Mouse (Mus musculus) left cerebral cortex, postnatal 36 days (tissue): ENCODE measurements around the gene Olfr547. TPM values are rescaled to one million over a fixed set of nuclear protein-coding genes. Genes with fewer than 3 reads are reported as not detected.
A peak's percentile ranks its signal among the peaks of the same experiment; 100 is the strongest.
"Not testable (repeated sequence)": the region's sequence is repeated elsewhere in the genome, so short reads cannot be mapped to it uniquely, and the experiment has no call there.

Experiments
- DNase-seq, 2 experiments: peaks; one replicate each; pipeline ENCODE4 v3.0.0; 2021 to 2022; ENCODE audit warnings: low spot score in 2 of 2, mixed read lengths in 1 of 2
- intact Hi-C: fragments of 180-260 bp; cut with DNase I; formaldehyde crosslinking; loops from one replicate; pipeline ENCODE4 v1.15.1; 2025
- total RNA-seq, 2 experiments: library from RNA; stranded (reverse); gene quantifications; 2 replicates each; pipeline ENCODE4 v1.2.3; 2021

Olfr547 gene
- not detected for total RNA-seq

DNA sequence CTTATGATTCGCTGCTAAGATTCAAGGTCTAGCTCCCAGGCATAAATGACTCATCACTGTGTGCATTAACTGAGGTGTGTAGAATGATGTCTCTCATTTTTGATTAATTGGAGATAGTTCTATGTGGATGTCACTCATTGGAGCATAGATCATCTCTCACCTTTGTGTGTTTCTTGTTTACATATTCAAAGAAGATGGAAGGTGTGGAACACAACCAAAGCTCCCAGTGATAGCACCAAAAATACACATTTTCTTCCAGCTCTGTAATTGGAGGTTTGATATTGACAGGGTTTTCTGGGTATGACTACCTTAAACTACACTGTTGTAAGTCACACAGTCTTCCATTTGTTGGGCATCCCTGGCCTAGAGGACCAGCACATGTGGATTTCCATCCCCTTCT is at the start of gene Olfr547:
Gene Olfr547, plus strand, starts transcription at position 301 of the 400 bp plus-strand sequence.
- no peak for DNase-seq
- intact Hi-C loops, result no loop called here

DNA sequence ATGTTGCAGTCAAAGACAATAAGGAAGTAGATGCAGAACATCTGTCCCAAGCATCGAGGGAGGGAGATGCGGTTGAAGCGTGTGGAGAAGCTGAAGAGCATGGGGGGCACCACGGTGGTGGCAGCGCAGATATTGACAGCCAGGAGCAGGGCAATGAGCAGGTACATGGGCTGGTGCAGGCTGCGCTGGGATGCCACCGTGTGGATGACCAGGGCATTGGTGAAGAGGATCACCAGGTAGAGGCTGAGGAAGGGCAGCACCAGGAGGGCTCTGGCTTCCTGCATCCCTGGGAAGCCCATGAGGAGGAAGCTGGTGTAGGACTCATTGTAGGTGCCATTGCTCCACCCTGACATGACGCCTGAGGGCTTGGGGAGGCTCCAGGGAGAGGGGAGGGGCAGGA is 49.8 kb upstream of the Olfr547 start:
- intact Hi-C loops, DNase-seq: not testable (repeated sequence)

DNA sequence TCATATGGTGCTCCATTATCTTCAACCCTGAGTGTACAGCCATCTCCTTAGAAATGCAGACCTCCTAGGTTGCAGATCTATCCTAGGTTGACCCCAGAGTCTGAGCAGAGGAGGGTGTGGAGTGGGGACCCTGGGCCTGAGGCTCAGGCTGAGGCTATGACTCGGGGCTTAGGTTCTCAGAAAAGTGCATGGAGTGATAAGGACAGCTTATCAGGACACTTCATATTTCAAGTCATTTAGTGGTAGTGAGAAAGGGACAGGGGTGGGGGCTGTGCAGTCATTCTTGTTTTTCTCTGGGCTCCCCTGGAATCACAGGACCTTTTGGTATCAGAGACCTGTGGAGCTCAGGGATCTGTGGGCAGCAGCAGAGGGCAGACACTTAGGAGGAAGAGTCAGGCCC is 48.4 kb upstream of the Olfr547 start:
- intact Hi-C loops, result no loop called here
- no peak for DNase-seq

DNA sequence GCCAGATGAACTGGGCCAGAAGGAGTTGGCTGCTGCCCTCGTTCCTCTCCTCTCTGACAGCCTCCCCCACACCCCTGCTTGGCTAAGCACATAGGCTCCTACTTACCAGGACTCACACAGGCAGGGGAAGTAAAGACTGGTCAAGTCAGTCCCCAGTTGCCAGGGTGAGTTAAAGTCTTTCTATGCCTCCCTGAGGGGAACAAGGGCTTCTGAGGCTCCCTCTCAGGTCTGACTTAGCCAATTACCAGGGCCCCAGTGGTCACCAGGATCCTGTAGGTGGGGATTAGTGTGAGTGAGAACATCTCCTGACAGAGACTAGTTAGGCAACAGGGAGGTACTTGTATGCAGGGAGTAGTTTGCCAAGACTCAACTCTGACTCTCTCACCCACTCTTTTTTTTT is 46.4 kb upstream of the Olfr547 start, which contains the start of gene Olfr544:
Gene Olfr544, minus strand, starts transcription at position 153 of the 400 bp plus-strand sequence.
- DNase-seq, result no peak
- intact Hi-C loops, result no loop called here

DNA sequence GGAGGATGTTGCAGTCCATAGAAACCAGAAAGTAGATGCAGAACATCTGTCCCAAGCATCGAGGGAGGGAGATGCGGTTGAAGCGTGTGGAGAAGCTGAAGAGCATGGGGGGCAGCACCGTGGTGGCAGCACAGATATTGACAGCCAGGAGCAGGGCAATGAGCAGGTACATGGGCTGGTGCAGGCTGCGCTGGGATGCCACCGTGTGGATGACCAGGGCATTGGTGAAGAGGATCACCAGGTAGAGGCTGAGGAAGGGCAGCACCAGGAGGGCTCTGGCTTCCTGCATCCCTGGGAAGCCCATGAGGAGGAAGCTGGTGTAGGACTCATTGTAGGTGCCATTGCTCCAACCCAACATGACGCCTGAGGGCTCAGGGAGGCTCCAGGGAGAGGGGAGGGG is 40.1 kb upstream of the Olfr547 start:
- intact Hi-C loops, result not testable (repeated sequence)

DNA sequence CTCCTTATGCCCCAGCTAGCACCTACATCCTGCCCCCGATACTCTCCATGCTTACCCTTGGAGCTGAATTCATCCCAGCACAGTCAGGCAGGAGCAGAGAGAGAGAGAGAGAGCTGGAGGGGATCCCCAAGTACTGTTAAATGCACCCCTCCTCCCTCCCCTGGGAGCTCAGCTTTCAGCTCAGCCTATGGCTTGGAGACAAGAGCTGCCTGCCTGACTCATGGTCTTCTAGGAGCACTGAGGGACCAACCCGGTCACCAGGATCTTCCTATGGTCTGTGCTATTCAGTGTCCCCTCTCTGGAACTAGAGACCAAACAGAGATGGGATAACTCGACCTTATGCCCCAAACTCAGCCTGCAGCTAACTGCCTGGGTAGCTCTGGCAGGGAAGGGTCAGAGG is 35.1 kb upstream of the Olfr547 start, which contains the start of gene Olfr545:
Gene Olfr545, minus strand, starts transcription at position 101 of the 400 bp plus-strand sequence.
- DNase-seq, result no peak
- intact Hi-C loops, result no loop called here

More for the DNA sequence above, 40.1 kb upstream of the Olfr547 start:
- not testable (repeated sequence) for DNase-seq

DNA sequence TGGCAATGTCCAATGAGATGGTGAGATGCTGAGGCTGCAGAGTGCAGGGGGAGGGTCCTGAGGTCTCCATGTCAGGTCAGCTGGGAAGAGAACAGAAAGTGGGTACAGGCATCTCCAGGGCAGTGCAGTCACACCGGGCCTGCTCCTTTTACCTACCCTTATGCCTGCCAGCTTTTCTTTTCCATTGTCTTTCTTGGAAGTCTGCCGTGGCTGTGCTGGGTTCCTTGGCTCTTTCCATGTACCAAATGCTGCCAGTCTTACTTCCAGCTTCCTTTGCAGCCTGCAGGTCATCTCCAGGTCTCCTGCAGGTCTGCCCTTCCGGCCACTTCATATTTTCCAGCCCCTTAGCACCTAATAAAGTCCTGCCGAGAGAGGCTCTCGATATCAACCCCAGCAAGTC is 32.6 kb upstream of the Olfr547 start:
- no peak for DNase-seq
- intact Hi-C loops, result no loop called here

DNA sequence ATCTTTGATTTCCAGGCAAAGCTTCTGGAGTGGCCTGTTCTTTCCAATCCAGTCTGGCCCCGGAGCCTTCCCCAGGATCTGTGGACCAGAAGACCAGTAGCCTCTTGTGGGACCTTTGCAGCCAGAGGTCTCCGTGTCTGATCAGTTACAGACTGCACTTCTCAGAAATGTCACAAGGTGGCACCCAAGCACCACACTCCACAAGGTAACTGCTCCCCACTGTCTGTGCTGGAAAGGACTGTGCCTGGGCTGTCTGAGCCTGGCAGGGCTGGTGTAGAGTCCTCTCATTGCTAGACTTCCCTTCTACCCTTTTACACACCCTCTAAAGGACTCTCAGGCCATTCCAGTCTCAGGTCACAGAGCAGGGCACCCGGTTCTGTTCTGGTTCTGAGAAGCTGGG is 27.7 kb upstream of the Olfr547 start:
- intact Hi-C loops, result no loop called here
- peak; percentile 68 to 74 for DNase-seq

DNA sequence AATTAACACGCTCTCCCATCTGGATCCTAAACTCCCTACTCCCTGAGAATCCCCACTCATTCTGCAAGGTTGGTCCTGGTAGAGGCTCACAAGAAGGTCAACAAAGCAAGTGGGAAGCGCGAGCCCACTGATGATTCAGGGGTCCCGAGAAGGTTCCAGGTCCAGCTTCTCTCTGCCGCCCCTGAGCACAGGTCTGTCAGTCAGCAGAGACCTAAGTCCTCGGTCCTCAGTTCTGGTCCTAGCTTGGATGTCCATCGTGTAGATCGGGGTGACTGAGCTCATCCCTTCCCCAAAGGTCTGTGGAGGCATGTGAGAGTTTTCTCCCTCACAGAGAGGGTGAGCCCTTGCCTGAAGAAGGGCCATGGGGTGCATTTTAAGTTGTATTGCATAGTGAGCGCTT is 26.5 kb upstream of the Olfr547 start:
- no peak for DNase-seq
- intact Hi-C loops, result no loop called here

DNA sequence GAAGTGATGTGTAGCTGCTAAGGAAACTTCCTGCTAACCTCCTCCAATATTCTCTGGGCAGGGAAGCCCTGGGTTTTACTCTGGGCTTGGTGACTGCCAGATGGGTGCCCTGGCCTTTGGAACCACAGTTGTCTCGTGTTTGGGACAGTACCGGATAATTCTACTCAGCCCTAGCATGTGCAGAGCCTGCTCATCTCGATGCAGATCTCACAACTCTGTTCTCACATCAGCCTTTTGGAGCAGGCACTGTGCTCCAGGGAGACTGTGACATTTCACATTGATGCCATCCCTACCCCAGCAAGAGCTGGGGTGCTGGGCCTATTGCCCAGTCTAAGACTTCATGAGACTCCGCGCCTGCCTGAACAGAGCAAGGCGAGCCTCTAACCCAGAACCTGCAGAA is 25.9 kb upstream of the Olfr547 start:
- no peak for DNase-seq
- intact Hi-C loops, result no loop called here

DNA sequence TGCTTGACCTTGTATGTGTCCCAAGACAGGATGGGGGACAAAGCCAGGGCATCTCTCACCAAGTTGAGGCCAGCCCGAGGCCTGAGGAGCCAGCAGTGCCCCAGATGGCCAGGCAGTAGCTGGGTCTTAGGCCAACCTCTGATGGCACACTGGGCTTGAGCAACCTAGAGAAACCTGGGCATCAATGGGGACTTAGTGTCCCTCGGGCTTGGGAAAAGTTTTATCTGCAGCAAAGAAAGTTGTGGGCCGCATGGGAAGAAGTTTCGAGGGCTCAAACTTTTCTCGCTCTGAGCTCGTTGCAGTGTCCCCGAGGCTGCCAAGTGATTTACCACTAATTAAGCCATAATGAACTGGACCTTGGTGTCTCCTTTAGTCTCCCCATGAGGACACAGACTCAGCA is 24.8 kb upstream of the Olfr547 start:
- intact Hi-C loops, result loop anchor here (5.0 to 10.0 kb wide), 2 partner anchors 185 to 1363 kb away; partner anchors contain the start of gene Olfr557
- no peak for DNase-seq

DNA sequence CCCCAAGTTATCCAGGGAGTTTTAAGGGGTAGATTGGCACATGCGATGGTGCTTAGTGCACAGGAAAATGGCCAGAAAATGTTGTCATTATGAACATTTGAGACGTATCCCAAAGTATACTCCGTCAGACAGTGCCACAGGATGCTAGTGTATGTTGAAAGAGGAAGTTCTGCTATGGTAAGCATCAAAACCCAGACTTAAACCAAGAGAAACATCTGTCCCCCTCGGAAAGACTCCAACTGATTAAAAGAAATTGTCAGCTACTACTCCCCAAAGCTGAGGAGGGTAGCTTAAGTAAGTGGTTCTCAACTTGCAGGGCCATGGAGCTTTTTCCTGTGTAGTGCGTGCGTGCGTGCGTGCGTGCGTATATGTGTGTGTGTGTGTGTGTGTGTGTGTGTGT is 22.6 kb upstream of the Olfr547 start:
- intact Hi-C loops, result loop anchor here (2.0 to 10.0 kb wide), 4 partner anchors 125 to 1360 kb away; partner anchors contain the start of gene Olfr557
- no peak for DNase-seq

DNA sequence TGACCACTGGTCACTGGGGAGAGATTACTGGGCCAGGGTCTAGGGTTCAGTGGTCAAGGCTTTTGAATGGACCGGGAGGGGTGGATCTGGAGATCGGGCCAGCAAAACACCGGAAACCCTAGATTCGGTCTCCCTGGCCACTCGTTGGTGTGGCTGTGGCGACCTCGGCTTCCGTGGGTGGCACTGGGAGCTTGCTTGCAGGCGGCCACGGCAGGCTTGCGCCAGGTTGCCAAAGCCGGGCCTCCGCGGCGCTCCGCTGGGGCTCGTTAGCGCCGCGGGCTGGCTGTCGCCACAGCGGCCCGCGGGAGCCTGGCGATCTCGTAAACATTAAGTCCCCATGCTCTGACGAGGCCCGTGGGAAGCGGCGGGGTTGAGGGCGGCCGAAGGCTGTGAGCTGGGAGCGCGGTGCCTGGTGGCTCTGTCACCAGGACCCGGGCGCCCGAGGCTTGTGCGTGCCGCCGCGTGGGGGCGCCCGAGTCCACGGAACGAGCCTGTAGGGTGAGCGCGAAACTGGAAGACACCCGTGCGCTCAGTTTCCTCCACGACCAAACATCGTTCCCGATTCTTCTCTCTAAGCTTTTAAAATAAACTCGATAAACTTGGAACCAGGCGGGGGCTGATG is 21.6 kb upstream of the Olfr547 start:
- intact Hi-C loops, result loop anchor here (2.0 to 10.0 kb wide), 4 partner anchors 124 to 1359 kb away; partner anchors contain the start of gene Olfr557
- DNase-seq, result peak; percentile 82 to 84

DNA sequence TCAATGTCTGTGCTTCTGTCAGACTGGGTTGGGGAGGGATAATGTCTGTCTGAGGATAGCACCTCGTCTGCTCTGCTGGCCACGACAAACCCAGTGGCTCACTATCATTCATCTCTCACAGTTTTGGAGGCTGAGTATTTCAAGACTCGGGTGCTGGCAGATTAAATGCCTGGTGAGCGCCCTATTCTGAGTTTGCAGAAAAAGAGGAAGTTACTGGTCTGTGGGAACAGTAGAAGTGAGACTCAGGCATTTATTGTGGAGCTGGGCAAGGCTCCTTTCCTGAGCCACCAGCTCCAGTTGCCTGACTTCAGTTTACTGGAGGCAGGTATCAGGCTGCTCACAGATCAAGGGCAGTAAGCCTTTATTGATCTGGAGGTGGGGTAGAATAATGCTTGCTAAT is 20.4 kb upstream of the Olfr547 start:
- intact Hi-C loops, result loop anchor here (5.0 to 10.0 kb wide), 2 partner anchors 181 to 1358 kb away; partner anchors contain the start of gene Olfr557
- DNase-seq, result no peak

DNA sequence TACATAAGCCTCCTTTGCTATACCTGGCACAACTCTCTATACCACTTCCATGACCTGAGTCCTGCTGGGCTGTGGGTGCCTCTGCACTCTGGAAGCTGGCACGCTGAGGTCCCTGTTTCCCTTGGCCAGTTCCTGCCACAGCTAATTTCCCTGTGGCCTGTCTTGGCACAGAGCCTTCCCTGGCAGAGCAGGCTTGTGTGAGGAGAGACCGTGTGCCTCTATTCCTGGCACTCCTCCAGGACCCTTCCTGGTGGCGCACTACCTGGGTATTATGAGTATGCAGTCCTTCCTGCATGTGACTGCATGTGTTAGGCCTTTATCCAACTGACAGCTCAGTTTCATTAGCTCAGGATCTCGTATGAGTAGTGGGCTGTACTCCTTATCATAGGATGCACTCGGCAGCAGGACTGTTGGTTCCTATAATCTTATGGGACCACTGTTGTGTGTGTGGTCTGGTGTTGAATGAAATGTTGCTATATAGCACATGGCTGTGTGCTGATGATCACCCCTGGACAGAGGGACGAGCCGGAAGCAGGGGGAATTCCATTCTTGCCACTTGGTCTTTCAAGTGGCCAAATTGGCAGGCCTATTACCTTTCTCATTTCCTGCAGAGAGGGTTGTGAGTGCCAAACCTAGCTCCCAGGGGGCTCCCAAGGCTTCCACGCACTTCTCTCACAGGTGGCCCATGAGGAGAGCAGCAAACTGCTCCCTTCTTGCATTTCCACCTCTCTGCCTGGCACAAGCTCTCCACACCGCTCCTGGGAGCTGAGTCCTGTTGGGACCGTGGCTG is 18.1 kb upstream of the Olfr547 start:
- intact Hi-C loops, result loop anchor here (10.0 kb wide), 1 partner anchor 178 kb away; the partner anchor contains the start of gene Olfr557
- no peak for DNase-seq

DNA sequence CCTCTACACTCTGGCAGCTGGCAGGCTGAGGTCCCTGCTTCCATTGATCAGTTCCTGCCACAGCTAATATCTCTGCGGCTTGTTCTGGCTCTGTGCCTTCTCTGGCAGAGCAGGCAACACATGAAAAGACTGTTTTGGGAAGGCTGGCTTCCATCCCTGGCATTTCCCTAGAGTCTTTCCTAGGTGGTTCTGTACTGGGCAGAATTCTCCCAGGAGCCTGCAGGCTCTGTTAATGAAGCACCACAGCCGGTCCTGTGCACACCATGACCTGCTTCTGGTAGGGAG is 17.6 kb upstream of the Olfr547 start:
- no peak for DNase-seq

DNA sequence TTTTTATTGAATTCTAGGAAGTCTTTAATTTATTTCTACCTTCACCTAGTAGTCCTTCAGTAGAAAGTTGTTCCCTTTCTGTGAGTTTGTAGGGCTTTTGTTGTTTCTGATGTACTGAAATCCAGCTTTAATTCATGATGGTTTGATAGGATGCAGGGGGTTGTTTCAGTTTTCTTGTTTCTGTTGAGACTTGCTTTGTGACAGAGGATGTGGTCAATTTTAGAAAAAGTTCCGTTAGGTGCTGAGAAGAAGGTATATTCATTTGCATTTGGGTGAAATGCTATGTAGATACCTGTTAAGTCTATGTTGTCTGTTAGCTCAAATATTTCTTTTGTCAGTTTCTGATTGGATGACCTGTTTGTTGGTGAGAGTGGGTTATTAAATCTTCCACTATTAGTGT is 5.5 kb upstream of the Olfr547 start:
- DNase-seq, result no peak
- intact Hi-C loops, result no loop called here

More for the DNA sequence above, 17.6 kb upstream of the Olfr547 start:
- intact Hi-C loops, result loop anchor here (10.0 kb wide), 1 partner anchor 178 kb away; the partner anchor contains the start of gene Olfr557

DNA sequence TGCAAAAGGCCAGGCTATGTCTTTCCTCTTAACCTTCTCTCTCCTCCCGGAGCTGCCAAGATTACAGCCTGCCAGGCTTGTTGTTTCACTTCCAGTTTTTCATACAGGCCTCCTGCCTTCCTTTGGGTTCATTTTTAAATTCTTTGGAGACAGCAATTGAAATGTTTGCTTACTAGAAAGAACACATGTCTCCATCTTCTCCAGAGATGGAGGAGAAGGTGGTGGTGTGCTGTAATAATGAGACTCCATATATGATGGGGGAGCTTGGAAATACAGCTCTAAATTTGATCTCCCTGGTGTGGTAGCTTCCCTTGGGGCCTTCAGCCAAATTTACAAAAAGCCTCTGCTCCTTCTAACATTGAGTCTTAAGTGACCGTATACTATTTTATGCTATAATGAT is 6.0 kb downstream of the Olfr547 start, which contains the start of gene Olfr548-ps1:
Gene Olfr548-ps1, plus strand, starts transcription at position 301 of the 400 bp plus-strand sequence.
- DNase-seq, result no peak
- intact Hi-C loops, result no loop called here

DNA sequence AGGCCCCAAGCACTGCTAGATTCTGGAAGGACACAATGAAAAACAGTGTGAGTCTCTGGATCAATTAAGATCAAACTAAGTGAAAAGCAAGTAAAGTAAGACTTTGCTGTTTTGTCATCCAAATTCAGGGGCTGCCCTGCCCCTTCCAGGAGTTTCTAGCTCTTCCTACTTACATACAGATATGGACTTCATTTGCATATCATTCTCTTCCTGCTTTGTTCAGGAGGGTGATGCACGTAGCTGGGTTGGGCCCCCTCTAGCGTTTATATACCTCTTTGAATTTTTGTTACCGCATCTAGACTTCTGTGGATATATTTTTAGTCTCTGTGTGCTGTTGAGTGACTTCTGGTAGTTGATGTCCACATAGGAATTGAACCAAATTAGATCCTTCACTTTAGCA is 6.7 kb downstream of the Olfr547 start:
- intact Hi-C loops, result no loop called here
- DNase-seq, result no peak

DNA sequence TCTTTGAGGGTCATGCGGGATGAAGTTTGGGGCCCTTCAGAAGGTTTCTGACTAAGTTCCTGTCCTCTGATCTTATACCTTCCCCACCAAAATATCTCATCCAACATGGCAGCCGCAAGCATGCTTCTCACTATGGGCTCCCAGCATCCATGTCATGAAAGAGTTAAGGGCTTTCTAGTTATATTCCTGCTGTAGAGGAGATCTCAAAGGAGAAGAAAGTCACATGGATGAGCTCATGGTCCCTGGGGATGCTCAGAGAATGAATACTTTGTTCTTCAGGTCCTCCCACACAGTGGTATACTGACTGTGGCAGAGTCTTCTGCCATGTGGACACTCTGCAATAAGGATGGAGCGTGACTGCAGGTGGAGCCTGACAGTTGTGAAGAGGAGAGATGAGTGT is 15.0 kb downstream of the Olfr547 start, which contains the start of gene Olfr549:
Gene Olfr549, plus strand, starts transcription at position 301 of the 400 bp plus-strand sequence.
- intact Hi-C loops, result no loop called here
- no peak for DNase-seq

DNA sequence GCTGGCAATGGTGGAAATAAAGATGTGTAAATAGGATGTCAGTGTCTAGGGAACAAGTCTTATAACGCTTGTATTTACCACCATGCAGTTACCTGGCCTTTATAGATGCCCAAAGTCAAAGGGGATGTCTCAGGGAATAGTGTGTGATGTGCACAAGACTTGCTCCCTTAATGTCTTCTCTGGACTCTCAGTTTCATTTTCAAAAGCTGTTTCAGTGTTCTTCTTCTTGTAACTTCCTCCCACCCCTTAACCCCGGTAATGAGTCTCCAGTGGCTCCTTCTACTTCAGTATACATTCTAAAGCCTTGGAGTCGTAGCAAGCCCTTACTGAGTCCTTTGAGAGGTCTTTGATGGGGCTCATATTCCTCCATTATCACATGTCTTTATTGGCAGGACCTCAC is 18.7 kb downstream of the Olfr547 start:
- no peak for DNase-seq
- intact Hi-C loops, result no loop called here
